Mouse (Mus musculus) small intestine, adult 2 months (tissue): ENCODE measurements around the gene Ralgps2.

Experiments used
- CTCF ChIP-seq: fragments of 200-500 bp; IDR thresholded peaks from 2 replicates; pipeline ENCODE4 v1.5.1; 2012; ENCODE audit warnings: low read depth, mild to moderate bottlenecking, control low read depth, inconsistent platforms, low read length, moderate library complexity, mixed read lengths; ENCODE audit not compliant: insufficient replicate concordance, insufficient read length; ENCODE audit errors: extremely low read depth
- POLR2A ChIP-seq: fragments of 200-500 bp; IDR thresholded peaks from 2 replicates; pipeline ENCODE4 v1.6.1; 2012; ENCODE audit warnings: low read depth, mild to moderate bottlenecking, control low read depth, inconsistent platforms, low read length, moderate library complexity

- TF ChIP-seq POLR2A (no peak), CTCF (no peak)
These were observed 79.2 kb downstream of the Ralgps2 start for GRCm38 (mm10) chr1:156860266-156860665.
